ENCODE assay signal across 19 mouse cellular contexts in the genomic region with DNA sequence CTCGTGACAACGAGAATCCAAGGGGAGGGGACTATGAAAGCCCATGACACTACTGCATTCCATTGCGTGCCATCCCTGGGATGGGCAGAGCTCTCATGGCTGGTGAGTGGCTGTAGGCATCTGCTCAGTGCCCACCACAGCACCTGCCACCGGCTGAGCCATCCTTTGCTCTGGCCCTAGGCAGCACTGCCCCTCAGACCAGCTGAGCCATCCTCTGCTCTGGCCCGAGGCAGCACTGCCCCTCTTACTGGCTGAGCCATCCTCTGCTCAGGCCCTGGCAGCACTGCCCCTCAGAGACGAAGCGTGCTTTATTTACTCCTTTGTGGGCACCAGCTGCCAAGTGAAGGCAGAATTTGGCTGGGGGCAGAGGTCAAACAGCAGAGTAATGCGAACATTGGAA.
DNase-seq lines count a peak whose midpoint lies in the region; ATAC-seq and TF ChIP-seq lines count a peak whose summit lies in the region.
"Had no signal": no experiment of that assay in that cellular context is flagged by ENCODE, and none has a peak within 500 bp of the region (broad histone marks: within the 10 kb centered on the region; RNA-seq: fewer than 3 reads in every experiment).

No protein-coding gene starts in this region.

- TF ChIP-seq EP300 in stomach, postnatal 0 days (optimal IDR thresholded peaks at IDR 0.05): no peak

- H3K9ac ChIP-seq in heart, embryonic 11.5 days (ENCODE audit: low read depth, low read length): no peak overlapping the region
- H3K9ac ChIP-seq in intestine, embryonic 16.5 days (ENCODE audit: low read depth, low read length): 0 out of 2 replicates have a peak overlapping the region, but pooled peaks have one; percentile 5
- no peak overlapping the region for H3K9ac ChIP-seq in intestine, postnatal 0 days (ENCODE audit: low read depth, low read length)
- no peak overlapping the region for H3K9ac ChIP-seq in stomach, embryonic 16.5 days (ENCODE audit: low read length)
- H3K9ac ChIP-seq in stomach, postnatal 0 days (ENCODE audit: low read length): no peak overlapping the region
- H3K9ac ChIP-seq: forebrain, postnatal 0 days; heart, embryonic 15.5 days; hindbrain, embryonic 15.5 days had no signal

- TF ChIP-seq CTCF in intestine, postnatal 0 days (IDR thresholded peaks at IDR 0.05; ENCODE audit: low read depth): no peak
- no peak for TF ChIP-seq CTCF in stomach, postnatal 0 days (IDR thresholded peaks at IDR 0.05; ENCODE audit: low read depth)

- peaks cover 10% of the 10 kb centered on the region; the same call in 1 of the 2 replicates for H3K4me1 ChIP-seq in heart, embryonic 11.5 days (ENCODE audit: control insufficient read depth, insufficient read depth, low read length)
- peaks cover 8% of the 10 kb centered on the region for H3K4me1 ChIP-seq in intestine, embryonic 16.5 days (ENCODE audit: control insufficient read depth, insufficient read depth, low read length)
- H3K4me1 ChIP-seq in intestine, postnatal 0 days (replicated peaks; ENCODE audit: control insufficient read depth, insufficient read depth, low read length): no peaks in the 10 kb centered on the region
- H3K4me1 ChIP-seq in stomach, embryonic 16.5 days (ENCODE audit: control insufficient read depth, insufficient read depth, low read length): peaks cover 7% of the 10 kb centered on the region; the same call in 1 of the 2 replicates
- 0 out of 2 replicates have a peak, but pooled peaks cover 3% of the 10 kb centered on the region for H3K4me1 ChIP-seq in stomach, postnatal 0 days (replicated peaks; ENCODE audit: control insufficient read depth, insufficient read depth)

- no peak overlapping the region for H3K4me2 ChIP-seq in heart, embryonic 11.5 days
- H3K4me2 ChIP-seq in intestine, embryonic 16.5 days (ENCODE audit: low read depth, low read length): no peak overlapping the region
- no peak overlapping the region for H3K4me2 ChIP-seq in intestine, postnatal 0 days (replicated peaks; ENCODE audit: low read depth)
- H3K4me2 ChIP-seq in stomach, embryonic 16.5 days (ENCODE audit: low read depth, low read length): no peak overlapping the region
- H3K4me2 ChIP-seq in stomach, postnatal 0 days (replicated peaks; ENCODE audit: low read depth): no peak overlapping the region
- H3K4me2 ChIP-seq: heart, embryonic 15.5 days; hindbrain, embryonic 15.5 days had no signal

- H3K36me3 ChIP-seq in heart, embryonic 11.5 days (ENCODE audit: control insufficient read depth, insufficient read depth, low read length): no peaks in the 10 kb centered on the region
- no peaks in the 10 kb centered on the region for H3K36me3 ChIP-seq in intestine, embryonic 16.5 days (ENCODE audit: control insufficient read depth, insufficient read depth, low read length)
- H3K36me3 ChIP-seq in intestine, postnatal 0 days (ENCODE audit: control insufficient read depth, insufficient read depth): no peaks in the 10 kb centered on the region
- H3K36me3 ChIP-seq in stomach, embryonic 16.5 days (ENCODE audit: control insufficient read depth, insufficient read depth, low read length): no peaks in the 10 kb centered on the region
- no peaks in the 10 kb centered on the region for H3K36me3 ChIP-seq in stomach, postnatal 0 days (ENCODE audit: control insufficient read depth, insufficient read depth, low read length)
- H3K36me3 ChIP-seq: embryonic facial prominence, embryonic 10.5 days; G1E; heart, embryonic 15.5 days; hindbrain, embryonic 15.5 days had no signal

- no peak overlapping the region for H3K27ac ChIP-seq in heart, embryonic 11.5 days (ENCODE audit: low read depth, low read length)
- H3K27ac ChIP-seq in intestine, embryonic 16.5 days (ENCODE audit: low read length): no peak overlapping the region
- H3K27ac ChIP-seq in intestine, postnatal 0 days (ENCODE audit: low read depth, low read length): no peak overlapping the region
- peak overlapping the region; percentile 38; the same call in 1 of the 2 replicates for H3K27ac ChIP-seq in stomach, embryonic 16.5 days (ENCODE audit: low read length)
- H3K27ac ChIP-seq in stomach, postnatal 0 days (replicated peaks): no peak overlapping the region
- H3K27ac ChIP-seq: embryonic facial prominence, embryonic 10.5 days; heart, embryonic 15.5 days; hindbrain, embryonic 15.5 days had no signal

- no peaks in the 10 kb centered on the region for H3K9me3 ChIP-seq in heart, embryonic 11.5 days (replicated peaks; ENCODE audit: control insufficient read depth, low read length)
- no peaks in the 10 kb centered on the region for H3K9me3 ChIP-seq in intestine, embryonic 16.5 days (ENCODE audit: control insufficient read depth, low read length)
- no peaks in the 10 kb centered on the region for H3K9me3 ChIP-seq in intestine, postnatal 0 days (ENCODE audit: control insufficient read depth)
- no peaks in the 10 kb centered on the region for H3K9me3 ChIP-seq in stomach, embryonic 16.5 days (replicated peaks; ENCODE audit: control insufficient read depth, low read length)
- H3K9me3 ChIP-seq in stomach, postnatal 0 days (ENCODE audit: control insufficient read depth, low read length): no peaks in the 10 kb centered on the region
- H3K9me3 ChIP-seq: embryonic facial prominence, embryonic 10.5 days; G1E; heart, embryonic 15.5 days; hindbrain, embryonic 15.5 days had no signal

- 72% methylated on average over 8 of the region's 8 CpGs for WGBS in heart, embryonic 11.5 days (ENCODE audit: insufficient replicate concordance)
- 70% methylated on average over 8 of the region's 8 CpGs for WGBS in intestine, embryonic 16.5 days
- 78% methylated on average over 8 of the region's 8 CpGs for WGBS in intestine, postnatal 0 days
- WGBS in stomach, embryonic 16.5 days: 80% methylated on average over 8 of the region's 8 CpGs
- WGBS in stomach, postnatal 0 days: 77% methylated on average over 8 of the region's 8 CpGs

- ATAC-seq in heart, embryonic 11.5 days (replicated peaks; ENCODE audit: insufficient number of reproducible peaks, low FRiP score, low TSS enrichment): no peak
- no peak for ATAC-seq in intestine, embryonic 16.5 days
- ATAC-seq in intestine, postnatal 0 days: no peak
- ATAC-seq in stomach, embryonic 16.5 days (ENCODE audit: insufficient read depth, low FRiP score): no peak; the same call in 1 of the 2 replicates
- no peak for ATAC-seq in stomach, postnatal 0 days (ENCODE audit: low FRiP score, low TSS enrichment)
- ATAC-seq: CD4-positive, CD25-positive, alpha-beta regulatory T cell, adult 4 months; forebrain, postnatal 0 days had no signal

- no peak overlapping the region for H3K4me3 ChIP-seq in heart, embryonic 11.5 days (ENCODE audit: low read depth, low read length)
- H3K4me3 ChIP-seq in intestine, embryonic 16.5 days (ENCODE audit: low read length): no peak overlapping the region
- H3K4me3 ChIP-seq in intestine, postnatal 0 days (ENCODE audit: low read depth, low read length): no peak overlapping the region
- no peak overlapping the region for H3K4me3 ChIP-seq in stomach, embryonic 16.5 days (replicated peaks; ENCODE audit: low read length)
- no peak overlapping the region for H3K4me3 ChIP-seq in stomach, postnatal 0 days (ENCODE audit: low read depth, low read length)
- H3K4me3 ChIP-seq: embryonic facial prominence, embryonic 10.5 days; heart, embryonic 15.5 days; hindbrain, embryonic 15.5 days had no signal

- peak; percentile 62 to 66 for DNase-seq in cerebellum, postnatal 10 days
- DNase-seq in cerebellum, adult 8-10 months: no peak
- DNase-seq in heart, adult 11 months: peak; percentile 84
- no peak for DNase-seq in stomach, postnatal 0 days (ENCODE audit: low spot score)
- DNase-seq: adrenal gland, adult 8-10 months; adrenal gland, postnatal 36 days; B cell, adult 2 months; forebrain, postnatal 0 days; gastrocnemius, postnatal 14 days; heart, postnatal 14 days had no signal

- no peaks in the 10 kb centered on the region for H3K27me3 ChIP-seq in heart, embryonic 11.5 days (ENCODE audit: control insufficient read depth, insufficient read depth, low read length)
- H3K27me3 ChIP-seq in intestine, embryonic 16.5 days (replicated peaks; ENCODE audit: control insufficient read depth, insufficient read depth, low read length): no peaks in the 10 kb centered on the region
- H3K27me3 ChIP-seq in intestine, postnatal 0 days (replicated peaks; ENCODE audit: control insufficient read depth, insufficient read depth, low read length): no peaks in the 10 kb centered on the region
- no peaks in the 10 kb centered on the region for H3K27me3 ChIP-seq in stomach, embryonic 16.5 days (ENCODE audit: control insufficient read depth, insufficient read depth, low read length)
- H3K27me3 ChIP-seq in stomach, postnatal 0 days (ENCODE audit: control insufficient read depth, insufficient read depth, low read length): no peaks in the 10 kb centered on the region
- H3K27me3 ChIP-seq: heart, embryonic 15.5 days; hindbrain, embryonic 15.5 days had no signal

Comparison
In these comparisons a context has a peak if more than half of its experiments do, and no peak if none do; other contexts are left out.
1. DNase-seq: peak in cerebellum, postnatal 10 days (2 of 2) and heart, adult 11 months (single experiment); none in cerebellum, adult 8-10 months (single experiment) and stomach, postnatal 0 days (single experiment).